Mouse (Mus musculus) lung, embryonic 14.5 days (tissue): ENCODE measurements around the gene R3hdml. TPM values are rescaled to one million over a fixed set of nuclear protein-coding genes. Genes with fewer than 3 reads are reported as not detected.

Experiments
- ATAC-seq: fragments of 200-750 bp; cut with Nextera tagmentation; 2 replicates; pipeline ENCODE4 v1.8.0; 2017; ENCODE audit warnings: mild to moderate bottlenecking, moderate TSS enrichment, moderate library complexity; ENCODE audit not compliant: insufficient read depth
- DNase-seq: peaks from one replicate; pipeline ENCODE4 v3.0.0-alpha.2; 2015
- H3K27ac ChIP-seq: fragments of 300-500 bp; sonication (generic); 2 replicates; pipeline ENCODE4 v1.5.1; 2014; ENCODE audit warnings: low read depth, mild to moderate bottlenecking, moderate library complexity
- H3K27me3 ChIP-seq: fragments of 300-500 bp; sonication (generic); 2 replicates; pipeline ENCODE4 v1.6.1; 2014; ENCODE audit warnings: low read length, control low read depth; ENCODE audit not compliant: insufficient read depth
- H3K36me3 ChIP-seq: fragments of 300-500 bp; sonication (generic); 2 replicates; pipeline ENCODE4 v1.6.1; 2014; ENCODE audit warnings: control low read depth; ENCODE audit not compliant: insufficient read depth
- H3K4me1 ChIP-seq: fragments of 300-500 bp; sonication (generic); 2 replicates; pipeline ENCODE4 v1.6.1; 2014; ENCODE audit warnings: antibody characterized with exemption, control low read depth; ENCODE audit not compliant: insufficient read depth
- H3K4me2 ChIP-seq: fragments of 300-500 bp; sonication (generic); 2 replicates; pipeline ENCODE4 v1.6.1; 2014; ENCODE audit warnings: mild to moderate bottlenecking
- H3K4me3 ChIP-seq: fragments of 300-500 bp; sonication (generic); 2 replicates; pipeline ENCODE4 v1.5.1; 2014; ENCODE audit warnings: low read depth, low read length
- H3K9ac ChIP-seq: fragments of 300-500 bp; sonication (generic); 2 replicates; pipeline ENCODE4 v1.6.1; 2014
- H3K9me3 ChIP-seq: fragments of 300-500 bp; sonication (generic); 2 replicates; pipeline ENCODE4 v1.6.1; 2016; ENCODE audit warnings: low read depth, low read length, control low read depth
- CTCF ChIP-seq: IDR thresholded peaks from 2 replicates; pipeline ENCODE4 v1.5.1; 2016; ENCODE audit warnings: antibody characterized with exemption, low read depth
- WGBS: fragments of 180-500 bp; shearing (Covaris S2); extraction: QIAGEN DNeasy Blood & Tissue Kit; methylation state at CpG from one replicate; pipeline ENCODE4 v1.1.7; 2014; 5-methylcytosine and 5-hydroxymethylcytosine counted together
- polyA plus RNA-seq: library from polyadenylated mRNA; unstranded; fragments of >200 nt; fragmentation: Nextera tagmentation; extraction: Ambion mirVana; gene quantifications from 2 replicates; pipeline ENCODE4 v1.2.1, GENCODE M21; 2014

The R3hdml gene
- polyA plus RNA-seq, 1 experiment from 2014 or later, result not detected

DNA sequence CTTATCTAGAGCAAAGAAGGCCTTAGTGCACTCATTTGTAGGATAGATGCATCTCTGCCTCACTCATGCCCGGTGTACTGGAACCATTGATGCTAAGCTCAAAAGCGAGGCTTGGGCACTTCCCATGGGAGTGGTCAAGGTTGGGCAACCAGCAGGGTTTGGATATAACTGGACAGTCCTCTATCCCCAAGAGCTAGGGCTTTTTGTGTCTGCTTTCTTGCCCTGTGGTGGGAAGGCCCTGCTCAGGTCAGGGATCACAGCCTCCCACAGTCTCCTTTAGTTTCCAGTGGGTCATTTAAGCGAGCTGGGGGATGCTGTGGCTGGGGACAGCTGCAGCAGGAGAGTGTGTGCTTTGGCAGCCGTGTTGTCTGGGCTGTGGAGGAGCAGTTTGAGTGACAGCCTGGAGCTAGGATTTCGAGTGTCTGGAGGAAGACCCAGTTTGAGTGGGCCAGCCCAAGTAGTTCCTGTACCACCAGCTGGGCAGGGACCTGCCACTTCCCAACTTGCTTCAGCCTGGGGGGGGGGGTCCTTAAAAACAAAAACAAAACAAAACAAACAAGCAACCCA, 2.3 kb upstream of the R3hdml start:
- no peaks in the 10 kb centered on the region for H3K4me1 ChIP-seq
- no peak overlapping the region for H3K27ac ChIP-seq
- H3K9ac ChIP-seq, result no peak overlapping the region
- no peaks in the 10 kb centered on the region for H3K27me3 ChIP-seq
- H3K9me3 ChIP-seq, result no peaks in the 10 kb centered on the region
- DNase-seq, result no peak
- WGBS, result 55% methylated on average over 5 of the region's 5 CpGs
- H3K36me3 ChIP-seq, result no peaks in the 10 kb centered on the region
- ATAC-seq, result no peak
- no peak overlapping the region for H3K4me3 ChIP-seq
- H3K4me2 ChIP-seq, result no peak overlapping the region
- no peak for TF ChIP-seq CTCF

DNA sequence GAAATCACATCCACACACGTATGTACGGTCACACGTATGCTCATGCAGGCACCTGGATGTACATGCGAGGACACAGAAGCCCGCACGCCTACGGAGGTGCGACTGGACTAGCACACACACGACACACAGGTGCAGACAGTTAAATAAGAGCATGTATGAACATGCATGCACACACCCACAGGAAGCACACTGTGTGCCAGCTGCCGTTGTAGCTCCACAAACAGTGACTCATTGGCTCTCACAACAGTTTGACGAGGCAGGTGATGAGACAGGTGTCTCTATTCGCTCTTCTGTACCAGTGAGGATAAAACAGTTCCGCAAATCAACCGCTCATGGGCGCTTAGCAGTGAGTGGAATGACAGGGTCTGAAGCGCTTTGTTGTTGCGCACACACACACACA, 1.5 kb upstream of the R3hdml start:
- WGBS, result 89% methylated on average over 17 of the region's 17 CpGs

DNA sequence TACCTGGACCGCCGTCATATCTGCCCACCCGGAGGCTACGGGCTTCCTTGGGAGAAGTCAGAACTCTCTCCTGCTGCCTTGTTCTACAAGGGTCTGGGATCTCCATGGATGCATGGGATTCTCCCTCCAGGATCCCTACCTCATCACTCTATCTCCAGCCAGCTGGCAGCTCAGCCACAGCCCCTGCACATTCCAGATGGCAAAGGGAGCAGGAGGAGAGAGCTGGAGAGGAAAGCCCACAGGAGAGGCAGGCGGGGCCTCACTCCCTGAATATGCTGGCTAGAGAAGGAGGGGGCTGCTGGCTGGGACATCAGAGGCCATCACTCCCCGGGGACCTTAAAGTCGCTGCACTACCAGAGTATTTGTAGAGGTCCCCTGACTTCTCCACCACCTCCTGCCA, 767 bp upstream of the R3hdml start:
- WGBS, result 54% methylated on average over 7 of the region's 7 CpGs

More for the DNA sequence above, 1.5 kb upstream of the R3hdml start:
- Histone ChIP-seq H3K9ac (no peak overlapping the region), H3K27me3 (no peaks in the 10 kb centered on the region), H3K4me2 (no peak overlapping the region), H3K27ac (no peak overlapping the region), H3K4me3 (no peak overlapping the region), H3K4me1 (no peaks in the 10 kb centered on the region), H3K9me3 (no peaks in the 10 kb centered on the region), H3K36me3 (no peaks in the 10 kb centered on the region)
- ATAC-seq, result no peak
- no peak for DNase-seq
- no peak for TF ChIP-seq CTCF

DNA sequence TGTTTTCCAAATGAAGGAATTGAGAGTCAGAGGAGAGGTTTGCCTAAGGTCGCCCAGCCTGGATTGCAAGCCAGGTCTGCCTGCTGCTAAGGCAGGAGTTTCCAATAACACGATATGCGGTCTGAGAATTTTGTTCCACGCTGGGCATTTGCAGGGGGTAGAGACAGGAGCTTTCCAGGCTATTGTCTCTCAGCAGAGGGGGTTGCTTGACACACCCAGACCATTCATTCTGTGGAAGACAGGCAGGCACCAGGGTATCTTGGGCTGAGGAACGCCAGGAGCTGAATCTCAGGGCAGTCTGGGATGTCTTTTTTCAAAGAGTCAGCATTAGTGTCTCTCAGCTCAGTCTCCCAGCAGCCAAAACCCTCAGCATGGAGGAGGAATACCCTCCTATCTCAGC, 913 bp downstream of the R3hdml start:
- ATAC-seq (no peak), DNase-seq (no peak)
- no peaks in the 10 kb centered on the region for H3K9me3 ChIP-seq
- no peak overlapping the region for H3K9ac ChIP-seq
- no peak overlapping the region for H3K4me2 ChIP-seq
- no peak overlapping the region for H3K27ac ChIP-seq
- no peaks in the 10 kb centered on the region for H3K4me1 ChIP-seq
- no peak for TF ChIP-seq CTCF
- no peaks in the 10 kb centered on the region for H3K27me3 ChIP-seq
- WGBS, result 46% methylated on average over 5 of the region's 5 CpGs
- no peak overlapping the region for H3K4me3 ChIP-seq
- no peaks in the 10 kb centered on the region for H3K36me3 ChIP-seq

More for the DNA sequence above, 767 bp upstream of the R3hdml start:
- DNase-seq (no peak), ATAC-seq (no peak)
- Histone ChIP-seq H3K9ac (no peak overlapping the region), H3K9me3 (no peaks in the 10 kb centered on the region), H3K4me2 (no peak overlapping the region), H3K27me3 (no peaks in the 10 kb centered on the region), H3K4me1 (no peaks in the 10 kb centered on the region), H3K27ac (no peak overlapping the region), H3K36me3 (no peaks in the 10 kb centered on the region), H3K4me3 (no peak overlapping the region)
- no peak for TF ChIP-seq CTCF

DNA sequence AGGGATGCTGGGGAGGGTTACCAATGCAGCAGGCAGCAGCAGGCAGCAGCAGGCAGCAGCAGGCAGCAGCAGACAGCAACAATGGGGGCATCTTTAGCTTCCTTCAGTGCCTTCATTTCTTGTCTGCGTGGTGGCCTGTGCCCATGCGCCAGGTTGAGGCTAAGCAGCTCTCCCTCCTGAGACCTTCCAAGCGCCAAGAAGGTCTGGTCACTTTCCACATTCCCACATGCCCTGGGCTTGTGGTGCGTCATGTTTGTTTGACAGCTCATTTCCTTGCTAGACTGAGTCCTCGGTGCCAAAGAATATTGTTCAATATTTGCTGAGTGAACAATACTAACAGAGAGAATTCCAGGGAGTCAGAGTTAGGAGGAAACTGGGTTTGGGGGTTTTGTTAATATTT, 1.9 kb downstream of the R3hdml start:
- ATAC-seq, result 0 out of 2 replicates have a peak, but pooled peaks have one; percentile 28
- no peaks in the 10 kb centered on the region for H3K27me3 ChIP-seq
- no peak overlapping the region for H3K4me3 ChIP-seq
- TF ChIP-seq CTCF, result no peak
- 16% methylated on average over 5 of the region's 5 CpGs for WGBS
- H3K27ac ChIP-seq, result no peak overlapping the region
- no peaks in the 10 kb centered on the region for H3K36me3 ChIP-seq
- no peaks in the 10 kb centered on the region for H3K4me1 ChIP-seq
- no peak overlapping the region for H3K4me2 ChIP-seq
- H3K9ac ChIP-seq, result no peak overlapping the region
- H3K9me3 ChIP-seq, result no peaks in the 10 kb centered on the region
- DNase-seq, result peak; percentile 42

DNA sequence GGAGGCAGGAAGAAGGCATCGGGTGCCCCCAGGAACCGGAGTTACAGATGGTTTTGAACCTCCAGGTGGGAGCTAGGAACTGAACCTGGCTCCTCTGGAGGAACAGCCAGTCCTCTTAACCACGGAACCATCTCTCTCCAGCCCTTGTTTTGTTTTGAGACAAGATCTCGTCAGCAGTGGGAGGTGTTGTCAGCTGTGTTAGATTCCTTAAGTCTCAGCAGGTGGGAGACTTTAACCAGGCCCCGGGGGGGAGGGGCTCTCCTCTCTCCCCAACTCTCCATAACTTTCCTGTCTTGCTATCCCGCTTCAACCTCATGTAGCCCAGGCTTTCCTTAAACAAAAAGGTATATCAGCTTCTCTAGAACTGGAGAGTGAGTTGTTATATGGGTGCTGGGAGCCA, 2.3 kb downstream of the R3hdml start:
- ATAC-seq (no peak), DNase-seq (no peak)
- Histone ChIP-seq H3K9me3 (no peaks in the 10 kb centered on the region), H3K9ac (no peak overlapping the region), H3K27ac (no peak overlapping the region), H3K4me1 (no peaks in the 10 kb centered on the region), H3K36me3 (no peaks in the 10 kb centered on the region), H3K4me2 (no peak overlapping the region), H3K4me3 (no peak overlapping the region), H3K27me3 (no peaks in the 10 kb centered on the region)
- 29% methylated on average over 6 of the region's 6 CpGs for WGBS
- no peak for TF ChIP-seq CTCF

DNA sequence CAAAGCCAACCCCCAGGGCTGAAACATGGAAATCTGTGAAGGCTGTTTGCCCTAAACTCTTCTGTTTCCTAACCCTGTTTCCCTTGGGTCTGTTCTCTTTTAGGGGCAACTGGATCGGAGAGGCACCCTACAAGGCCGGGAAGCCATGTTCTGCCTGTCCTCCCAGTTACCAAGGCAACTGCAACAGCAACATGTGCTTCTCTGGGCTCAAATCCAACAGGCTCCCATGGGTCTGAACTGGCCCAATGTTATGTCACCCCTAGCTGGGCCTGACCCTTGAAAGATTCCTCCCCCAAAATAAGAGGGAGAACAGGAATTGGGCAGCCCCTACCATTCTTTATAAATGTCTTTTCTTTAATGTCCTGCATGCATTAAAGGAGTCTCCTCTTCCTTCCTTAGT, 10.1 kb downstream of the R3hdml start:
- DNase-seq (peak; percentile 6), ATAC-seq (no peak)
- no peaks in the 10 kb centered on the region for H3K4me1 ChIP-seq
- no peak overlapping the region for H3K9ac ChIP-seq
- no peak for TF ChIP-seq CTCF
- no peak overlapping the region for H3K27ac ChIP-seq
- H3K4me2 ChIP-seq, result no peak overlapping the region
- no peaks in the 10 kb centered on the region for H3K27me3 ChIP-seq
- H3K36me3 ChIP-seq, result no peaks in the 10 kb centered on the region
- WGBS, result 60% methylated on average over 2 of the region's 2 CpGs
- no peaks in the 10 kb centered on the region for H3K9me3 ChIP-seq
- H3K4me3 ChIP-seq, result no peak overlapping the region

DNA sequence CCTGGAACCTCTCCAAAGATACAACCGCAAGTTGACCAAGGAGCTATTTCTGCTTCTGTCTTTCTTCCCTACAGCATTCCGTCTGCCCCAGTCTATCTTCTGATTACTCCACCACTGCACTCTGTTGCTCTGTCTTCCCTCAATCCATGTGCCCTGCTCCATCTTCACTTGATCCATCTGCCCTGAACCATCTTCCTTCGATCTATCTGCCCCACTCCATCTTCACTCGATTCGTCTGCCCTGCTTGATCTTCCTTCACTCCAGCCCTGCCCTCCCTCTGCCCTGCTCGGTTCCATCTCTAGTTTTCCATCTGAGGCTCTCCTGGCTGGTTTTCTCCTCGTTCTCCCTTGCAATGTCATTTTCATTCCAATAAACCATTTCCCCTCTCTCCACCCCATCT, 11.1 kb downstream of the R3hdml start:
- no peak for TF ChIP-seq CTCF
- Histone ChIP-seq H3K4me1 (no peaks in the 10 kb centered on the region), H3K36me3 (no peaks in the 10 kb centered on the region), H3K4me2 (no peak overlapping the region), H3K4me3 (no peak overlapping the region), H3K9me3 (no peaks in the 10 kb centered on the region), H3K27me3 (no peaks in the 10 kb centered on the region), H3K27ac (no peak overlapping the region), H3K9ac (no peak overlapping the region)
- ATAC-seq (no peak), DNase-seq (no peak)
- WGBS, result 68% methylated on average over 7 of the region's 7 CpGs
